Mouse (Mus musculus) spleen, adult 2 months (tissue): ENCODE measurements around the gene Gm13695. TPM values are rescaled to one million over a fixed set of nuclear protein-coding genes. Genes with fewer than 3 reads are reported as not detected.

ENCODE experiments used
- DNase-seq, 2 experiments: peaks; one replicate each; pipeline versions ENCODE4 v3.0.0 to v3.0.0-alpha.2; 2012 to 2021; ENCODE audit warnings: low spot score in 2 of 2, low read depth in 1 of 2
- H3K27ac ChIP-seq: fragments of 200-500 bp; 2 replicates; pipeline ENCODE4 v1.5.1; 2012; ENCODE audit warnings: low read length, inconsistent platforms; ENCODE audit not compliant: insufficient read depth
- H3K27me3 ChIP-seq: fragments of 200-500 bp; 2 replicates; pipeline ENCODE4 v1.6.1; 2012; ENCODE audit warnings: mild to moderate bottlenecking, moderate library complexity, low read length, inconsistent platforms; ENCODE audit not compliant: control insufficient read depth, insufficient read depth
- H3K36me3 ChIP-seq: fragments of 200-500 bp; 2 replicates; pipeline ENCODE4 v1.6.1; 2012; ENCODE audit warnings: mild to moderate bottlenecking, low read length, inconsistent platforms; ENCODE audit not compliant: control insufficient read depth, insufficient read depth
- H3K4me1 ChIP-seq: fragments of 200-500 bp; 2 replicates; pipeline ENCODE4 v1.6.1; 2011; ENCODE audit warnings: inconsistent platforms; ENCODE audit not compliant: control insufficient read depth, insufficient read depth, insufficient read length
- H3K4me3 ChIP-seq: fragments of 200-500 bp; 2 replicates; pipeline ENCODE4 v1.5.1; 2011; ENCODE audit warnings: mild to moderate bottlenecking, inconsistent platforms; ENCODE audit not compliant: insufficient read depth, insufficient read length; ENCODE audit errors: extremely low read depth
- CTCF ChIP-seq: fragments of 200-500 bp; IDR thresholded peaks from 2 replicates; pipeline ENCODE4 v1.5.1; 2011; ENCODE audit warnings: mild to moderate bottlenecking, inconsistent platforms; ENCODE audit not compliant: insufficient read depth, insufficient read length, insufficient replicate concordance; ENCODE audit errors: extremely low read depth
- POLR2A ChIP-seq: fragments of 200-500 bp; IDR thresholded peaks from 2 replicates; pipeline ENCODE4 v1.6.1; 2011; ENCODE audit warnings: low read depth, low read length, inconsistent platforms
- WGBS: fragments of 180-500 bp; shearing (Covaris S2); methylation state at CpG from one replicate; pipeline ENCODE4 v1.1.7; 2018; 5-methylcytosine and 5-hydroxymethylcytosine counted together
- polyA plus RNA-seq: library from polyadenylated mRNA; depleted of rRNA; stranded (reverse); fragments of >200 nt; gene quantifications from 2 replicates; pipeline ENCODE4 v1.2.3, GENCODE M21; 2012; rRNA removed

The Gm13695 gene
- polyA plus RNA-seq, 1 experiment: not detected

GRCm38 (mm10) chr2:84018330-84018729 lies 51.2 kb downstream of the Gm13695 start:
- Histone ChIP-seq H3K27me3 (no peaks in the 10 kb centered on the region), H3K36me3 (no peaks in the 10 kb centered on the region), H3K4me1 (peaks cover 6% of the 10 kb centered on the region; the same call in 1 of the 2 replicates), H3K27ac (no peak overlapping the region), H3K4me3 (no peak overlapping the region)
- 42% methylated on average over 3 of the region's 3 CpGs for WGBS
- DNase-seq: no peak
- no peak for TF ChIP-seq CTCF
- TF ChIP-seq POLR2A: no peak

Other genes starting within 250 kb of the Gm13695 start
- gene Itgav, start 242.9 kb upstream of the Gm13695 start, polyA plus RNA-seq: 17.5 and 36.6 TPM in 2 replicates
- gene Fam171b, start 154.7 kb upstream of the Gm13695 start, polyA plus RNA-seq: 0.07 and 0.15 TPM in 2 replicates
- not detected in 2 replicates for gene Zswim2, start 26.1 kb upstream of the Gm13695 start, polyA plus RNA-seq
- gene Gm13698, start 11.6 kb upstream of the Gm13695 start, polyA plus RNA-seq: not detected in 2 replicates
- gene Gm13693, start 5.8 kb upstream of the Gm13695 start, polyA plus RNA-seq: not detected in 2 replicates
- gene Gm13696, start 5.8 kb downstream of the Gm13695 start, polyA plus RNA-seq: not detected in 2 replicates
- gene Gm13694, start 11.6 kb downstream of the Gm13695 start, polyA plus RNA-seq: not detected in 2 replicates
- not detected in 2 replicates for gene Gm13697, start 17.4 kb downstream of the Gm13695 start, polyA plus RNA-seq
- not detected in 2 replicates for gene Gm13691, start 23.2 kb downstream of the Gm13695 start, polyA plus RNA-seq